Mouse (Mus musculus) ovary, adult 18-20 months (tissue): Measurements from ENCODE around the gene Snapc5.
"Not testable (repeated sequence)": the region's sequence is repeated elsewhere in the genome, so short reads cannot be mapped to it uniquely, and the experiment has no call there.

Experiments used
- DNase-seq: peaks from one replicate; pipeline ENCODE4 v3.0.0; 2022; ENCODE audit warnings: low spot score, mixed read lengths

Gene Snapc5

DNA sequence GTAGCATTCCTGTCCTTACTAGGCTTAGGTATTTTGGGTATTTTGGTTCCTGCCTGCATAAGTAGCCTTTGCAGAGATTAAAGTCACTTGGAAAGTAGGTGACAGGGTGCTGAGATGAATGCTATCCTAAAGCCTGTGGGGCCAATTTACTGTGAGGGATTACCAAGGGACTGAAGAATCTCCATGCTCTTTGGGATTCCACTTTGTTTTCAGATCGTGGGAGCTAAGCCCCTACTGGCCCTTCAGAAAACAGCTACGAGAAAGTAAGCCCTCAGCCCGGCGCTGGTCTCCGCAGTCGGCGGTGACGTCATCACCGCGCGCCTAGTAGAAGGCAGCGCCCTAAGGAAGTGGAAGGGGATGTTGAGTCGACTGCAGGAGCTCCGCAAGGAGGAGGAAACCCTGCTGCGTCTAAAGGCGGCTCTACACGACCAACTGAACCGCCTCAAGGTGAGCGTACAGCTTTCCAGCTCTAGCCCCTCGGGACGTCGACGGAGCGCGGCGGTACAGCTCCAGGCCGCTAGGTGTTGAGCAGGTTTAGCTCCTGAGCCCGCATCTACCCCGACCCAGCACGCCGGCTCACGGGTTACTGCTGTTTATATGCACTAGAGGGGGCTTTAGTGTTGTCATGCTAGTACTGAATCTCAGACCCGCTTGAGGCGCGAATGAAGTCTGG lies at the start of gene Snapc5:
Gene Snapc5 (plus strand): TSS at position 301 of the 673 bp plus-strand sequence.
- DNase-seq, result peak; percentile 82

DNA sequence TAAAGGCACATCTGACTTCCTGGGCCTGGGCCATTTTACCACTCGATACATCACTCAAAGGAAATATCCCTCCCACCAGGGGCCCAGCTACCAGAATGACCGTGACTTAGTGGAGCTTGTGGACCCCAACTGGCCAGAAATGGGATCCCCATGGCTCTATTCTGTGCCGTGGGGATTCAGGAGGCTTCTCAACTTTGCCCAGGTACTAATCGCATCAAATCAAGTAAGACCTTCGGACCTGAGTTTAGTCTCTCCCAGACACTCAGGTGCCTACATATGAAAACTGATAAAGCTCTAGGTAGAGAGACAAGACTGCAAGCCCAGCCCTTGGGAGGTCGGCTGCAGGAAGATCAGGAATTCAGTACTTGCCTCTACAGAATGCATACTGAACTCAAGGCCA lies 47.5 kb upstream of the Snapc5 start:
- no peak for DNase-seq

DNA sequence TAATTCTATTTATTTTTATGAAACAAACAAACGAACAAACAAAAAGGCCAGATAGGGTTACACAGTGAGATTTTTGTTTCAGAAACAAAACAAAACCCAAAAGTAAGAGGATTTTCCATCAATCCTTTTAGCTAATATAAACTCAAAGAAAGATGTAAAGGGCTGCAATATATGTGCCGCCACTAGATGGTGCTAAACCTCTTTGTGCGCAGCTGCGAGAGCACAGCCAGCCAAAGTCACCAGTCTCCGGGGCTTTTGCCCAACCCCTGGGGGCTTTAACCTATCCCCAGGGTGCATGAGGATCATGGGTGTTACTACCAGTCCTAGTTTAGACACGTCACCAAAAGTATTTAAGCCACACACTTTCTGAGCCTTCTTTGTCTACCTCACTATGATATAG lies 40.2 kb upstream of the Snapc5 start:
- DNase-seq, result not testable (repeated sequence)

DNA sequence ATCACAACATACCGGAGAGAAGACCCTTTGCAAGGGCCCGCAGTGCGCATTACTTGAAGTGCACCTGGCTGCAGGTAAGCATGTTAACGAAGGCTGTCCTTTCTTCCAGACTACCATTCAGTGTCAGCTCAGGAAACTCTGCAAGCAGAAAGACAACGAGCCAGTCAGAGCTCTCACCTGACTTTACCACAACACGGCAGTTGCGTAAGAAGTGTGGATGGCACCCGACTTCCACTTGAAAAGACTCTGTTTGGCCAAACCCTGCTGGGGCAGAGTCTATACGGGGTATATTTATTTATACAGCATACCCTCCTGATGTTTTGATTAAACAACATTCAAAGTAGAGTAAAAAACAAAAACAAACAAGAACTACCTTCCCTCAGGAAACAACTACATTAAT lies 39.2 kb upstream of the Snapc5 start:
- no peak for DNase-seq

DNA sequence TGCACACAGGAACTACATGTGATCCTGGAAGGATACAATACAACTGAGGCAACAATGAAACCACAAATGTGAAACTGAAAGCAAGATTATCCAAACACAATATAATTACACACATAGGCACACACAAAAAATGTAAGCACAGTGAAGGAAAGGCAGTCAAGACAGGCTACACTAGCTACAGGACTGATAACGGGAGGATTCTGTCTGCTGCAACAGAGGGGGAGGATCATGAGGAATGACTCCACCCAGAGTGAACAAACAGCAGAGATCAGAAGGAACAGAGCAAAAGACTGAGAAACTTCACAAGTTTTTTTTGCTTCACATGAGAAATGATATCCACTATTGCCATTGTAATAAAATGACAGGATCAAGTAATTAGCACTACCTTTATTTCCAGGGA lies 22.4 kb upstream of the Snapc5 start:
- DNase-seq, result no peak

DNA sequence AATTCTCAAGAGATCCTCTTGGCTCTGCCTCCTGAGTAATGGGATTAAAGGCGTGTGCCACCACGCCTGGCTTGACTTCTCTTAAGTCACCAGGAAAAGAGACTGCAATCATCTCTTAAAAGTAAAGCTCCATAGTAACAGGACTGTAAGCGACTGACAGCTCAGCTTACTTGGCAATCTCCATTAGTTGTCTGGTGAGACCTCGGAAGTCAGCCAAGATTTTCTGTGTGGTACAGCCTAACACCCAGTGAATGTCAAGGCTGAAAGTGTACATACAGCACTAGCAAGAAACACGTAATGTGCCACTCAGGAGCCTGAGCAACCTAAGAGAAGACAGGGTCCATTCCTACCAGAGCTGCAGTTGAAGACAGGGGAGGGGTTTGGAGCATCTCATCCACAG lies 18.6 kb upstream of the Snapc5 start:
- no peak for DNase-seq

DNA sequence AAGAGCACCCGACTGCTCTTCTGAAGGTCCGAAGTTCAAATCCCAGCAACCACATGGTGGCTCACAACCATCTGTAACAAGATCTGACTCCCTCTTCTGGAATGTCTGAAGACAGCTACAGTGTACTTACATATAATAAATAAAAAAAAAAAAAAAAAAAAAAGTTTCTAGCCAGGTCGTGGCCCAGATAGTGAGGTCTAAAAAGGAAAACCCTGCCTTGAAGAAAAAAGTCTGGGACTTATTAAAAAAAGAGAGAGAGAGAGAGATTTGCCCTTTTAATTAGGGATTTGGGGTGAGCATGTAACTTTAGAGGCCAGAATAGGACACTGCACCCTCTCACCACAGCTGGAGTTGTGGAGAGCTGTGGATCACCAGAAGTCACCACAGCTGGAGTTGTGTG lies 9.1 kb upstream of the Snapc5 start:
- not testable (repeated sequence) for DNase-seq

DNA sequence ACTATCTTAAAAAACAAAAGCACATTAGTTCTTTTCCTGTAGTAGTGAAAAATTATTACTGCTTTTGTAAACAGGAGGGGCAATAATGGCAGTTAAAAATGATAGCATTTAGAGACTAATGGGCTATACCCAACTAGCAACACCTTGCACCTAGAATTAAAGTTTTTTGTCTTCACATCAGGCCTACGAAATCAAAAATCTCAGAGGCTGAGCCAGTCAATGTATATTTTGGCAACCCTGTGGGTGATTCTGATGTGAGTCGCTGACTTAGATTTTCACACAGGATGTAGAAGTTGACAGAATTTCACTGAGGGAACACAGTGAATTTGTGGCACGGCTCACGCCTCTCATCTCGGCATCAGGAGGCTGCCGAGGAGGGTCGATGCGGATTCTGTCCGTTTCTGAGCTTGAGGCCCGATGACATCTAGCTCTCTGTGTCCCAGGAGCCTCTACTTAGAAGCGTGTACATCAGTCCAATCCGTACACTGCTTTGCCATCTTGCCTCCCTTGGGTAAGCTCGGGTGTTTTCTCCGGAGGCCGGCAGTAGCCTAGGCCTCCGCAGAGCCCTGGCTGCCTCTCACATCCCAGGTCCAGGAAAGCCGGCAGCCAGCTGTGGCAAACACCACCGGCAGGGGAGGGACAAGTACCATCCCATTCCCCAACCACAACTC lies 6.8 kb upstream of the Snapc5 start:
- DNase-seq, result no peak

DNA sequence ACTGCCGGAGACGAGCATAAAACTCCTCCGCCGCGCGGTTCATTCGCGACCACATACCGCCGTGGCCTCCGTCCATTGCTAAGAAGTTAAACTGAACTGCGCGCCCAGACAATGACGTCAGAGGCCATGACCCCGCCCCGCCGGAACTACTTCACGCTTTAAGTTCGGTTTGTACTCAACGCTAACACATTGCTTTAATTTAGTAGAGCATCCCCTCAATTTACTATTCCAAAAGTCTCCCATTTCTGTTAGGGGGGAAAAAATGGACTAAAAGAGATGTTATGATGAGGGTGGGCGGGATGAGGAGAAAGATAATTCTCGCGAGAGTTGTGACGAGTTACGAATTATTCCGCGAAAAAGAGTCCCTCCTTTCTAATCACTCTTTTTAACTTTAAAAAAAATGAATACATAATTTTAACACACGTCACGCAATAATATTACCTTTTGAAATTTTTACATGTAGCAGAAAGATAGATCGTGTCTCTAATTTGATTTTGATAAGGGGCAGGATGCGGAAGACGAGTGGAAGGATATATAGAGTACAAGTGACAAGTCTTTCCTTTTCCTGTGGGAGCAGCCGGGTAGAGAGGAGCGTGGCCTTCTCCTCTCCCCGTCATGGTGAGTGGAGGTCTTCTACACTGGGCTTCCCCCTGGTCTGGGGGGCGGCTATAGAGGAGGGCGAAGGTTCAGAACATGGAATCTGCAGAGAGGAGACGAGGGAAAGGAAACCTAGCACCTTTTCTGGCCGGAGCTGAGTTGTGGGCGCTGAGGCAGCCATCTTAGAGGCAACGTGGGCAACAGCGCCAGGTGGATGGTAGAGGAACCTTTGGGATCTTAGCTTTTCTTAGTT lies 6.0 kb upstream of the Snapc5 start, which contains the start of the genes Zwilch and Rpl4:
Gene Zwilch (minus strand): TSS at position 289 of the 850 bp plus-strand sequence.
Gene Rpl4 (plus strand): TSS at position 560 of the 850 bp plus-strand sequence.
- DNase-seq, result peak; percentile 52

DNA sequence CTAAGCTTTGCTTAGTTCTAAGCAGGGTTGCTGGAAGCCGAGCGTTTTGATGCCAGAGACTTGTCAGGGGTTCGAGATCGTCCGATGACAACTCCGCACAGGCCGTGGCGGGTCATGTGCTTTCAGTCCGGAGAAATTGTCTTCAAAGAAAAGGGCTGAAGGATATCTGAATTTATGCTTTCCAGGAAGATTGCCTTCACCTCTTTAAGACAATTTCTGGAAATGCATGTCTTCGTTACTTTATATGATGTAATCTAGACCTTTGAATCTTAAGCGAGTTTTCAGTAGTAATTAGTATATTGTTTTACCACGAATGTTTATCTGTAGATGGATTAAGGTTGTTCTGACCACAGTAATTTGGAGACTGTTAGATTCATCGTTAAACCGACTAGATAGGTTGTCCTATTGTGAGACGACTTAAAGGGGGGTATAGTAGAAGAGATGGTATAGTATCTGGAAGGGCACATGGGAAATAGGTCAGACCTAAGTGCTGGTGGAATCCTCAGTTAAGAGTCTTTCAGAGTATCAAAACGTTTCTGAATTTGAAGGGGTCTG lies 5.3 kb upstream of the Snapc5 start:
- DNase-seq, result no peak

DNA sequence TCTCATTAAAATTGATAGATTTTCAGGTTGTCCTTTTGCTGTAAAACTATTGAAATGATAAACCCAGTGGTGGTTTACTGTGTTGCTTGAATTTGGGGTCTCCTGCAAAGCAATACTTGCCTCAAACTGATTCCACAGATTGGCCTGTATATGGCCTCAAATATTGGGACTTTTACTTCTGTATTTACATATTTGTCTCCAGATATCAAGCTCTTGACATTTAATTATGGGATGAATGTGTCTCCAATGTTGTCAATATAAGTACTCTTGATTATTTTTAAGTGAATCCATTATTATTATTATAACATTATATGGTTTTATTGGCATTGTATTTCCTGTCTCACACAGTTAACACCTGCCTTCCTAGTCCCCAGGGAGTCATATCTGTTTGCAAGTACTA lies 4.7 kb upstream of the Snapc5 start:
- no peak for DNase-seq

DNA sequence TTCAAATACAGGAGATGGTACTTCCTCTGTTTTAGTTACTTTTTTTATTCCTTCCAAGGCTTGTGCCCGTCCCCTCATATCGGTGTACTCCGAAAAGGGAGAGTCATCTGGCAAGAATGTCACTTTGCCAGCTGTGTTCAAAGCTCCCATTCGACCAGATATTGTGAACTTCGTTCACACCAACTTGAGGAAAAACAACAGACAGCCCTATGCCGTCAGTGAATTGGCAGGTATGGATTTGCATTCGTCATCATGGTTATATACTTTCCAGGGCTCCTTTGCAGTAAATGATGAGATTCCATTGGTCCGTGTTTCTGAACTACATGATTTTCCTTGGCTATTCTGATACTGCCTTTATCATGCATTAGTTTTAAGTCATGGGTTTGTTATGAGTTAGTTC lies 4.3 kb upstream of the Snapc5 start:
- DNase-seq, result no peak

DNA sequence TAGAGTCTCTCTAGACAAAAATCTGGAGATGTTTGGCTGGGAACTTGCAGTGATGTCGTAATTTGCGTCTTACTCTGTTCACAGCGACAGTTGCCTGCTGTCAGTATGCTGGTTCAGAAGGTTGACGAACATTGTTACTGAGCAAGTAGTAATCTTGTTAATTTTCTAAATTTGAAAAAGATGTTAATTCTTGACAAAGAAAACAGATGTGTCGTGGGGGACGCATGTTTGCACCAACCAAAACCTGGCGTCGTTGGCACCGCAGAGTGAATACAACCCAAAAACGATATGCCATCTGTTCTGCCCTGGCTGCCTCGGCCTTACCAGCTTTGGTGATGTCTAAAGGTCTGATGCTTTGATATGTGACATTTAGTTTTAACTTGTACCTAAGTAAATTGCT lies 3.7 kb upstream of the Snapc5 start:
- DNase-seq, result no peak

DNA sequence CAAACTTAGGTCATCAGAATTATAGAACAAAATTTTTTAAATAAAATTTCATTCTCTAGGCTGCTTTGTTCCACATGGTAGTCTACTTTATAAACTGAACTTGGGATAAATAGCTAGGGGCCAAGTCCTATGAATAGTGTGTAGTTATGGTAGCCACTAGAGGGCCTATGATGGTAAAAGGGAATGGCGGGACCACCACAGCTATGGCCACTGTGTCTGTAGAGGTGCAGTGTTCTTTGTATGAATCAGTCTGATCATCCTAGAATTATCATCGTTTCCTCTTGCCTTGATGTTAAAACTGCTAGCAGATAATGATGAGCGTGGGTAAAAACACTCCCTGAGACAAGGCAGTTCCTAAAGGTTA lies 482 bp upstream of the Snapc5 start:
- no peak for DNase-seq

DNA sequence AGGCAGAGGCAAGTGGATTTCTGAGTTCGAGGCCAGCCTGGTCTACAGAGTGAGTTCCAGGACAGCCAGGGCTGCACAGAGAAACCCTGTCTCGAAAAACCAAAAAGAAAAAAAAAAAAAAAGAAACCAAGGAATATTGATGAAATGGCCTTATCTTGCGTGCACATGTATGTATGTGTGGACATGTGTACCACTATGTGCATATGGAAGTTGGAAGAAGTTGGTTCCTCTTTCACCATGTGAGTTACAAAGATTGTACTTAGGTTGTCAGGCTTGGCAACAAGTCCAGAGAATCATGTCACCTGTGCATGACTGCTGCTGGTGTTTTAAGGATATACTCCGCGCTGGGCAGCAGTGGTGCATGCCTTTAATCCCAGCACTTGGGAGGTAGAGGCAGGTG lies 4.2 kb downstream of the Snapc5 start:
- DNase-seq, result not testable (repeated sequence)

DNA sequence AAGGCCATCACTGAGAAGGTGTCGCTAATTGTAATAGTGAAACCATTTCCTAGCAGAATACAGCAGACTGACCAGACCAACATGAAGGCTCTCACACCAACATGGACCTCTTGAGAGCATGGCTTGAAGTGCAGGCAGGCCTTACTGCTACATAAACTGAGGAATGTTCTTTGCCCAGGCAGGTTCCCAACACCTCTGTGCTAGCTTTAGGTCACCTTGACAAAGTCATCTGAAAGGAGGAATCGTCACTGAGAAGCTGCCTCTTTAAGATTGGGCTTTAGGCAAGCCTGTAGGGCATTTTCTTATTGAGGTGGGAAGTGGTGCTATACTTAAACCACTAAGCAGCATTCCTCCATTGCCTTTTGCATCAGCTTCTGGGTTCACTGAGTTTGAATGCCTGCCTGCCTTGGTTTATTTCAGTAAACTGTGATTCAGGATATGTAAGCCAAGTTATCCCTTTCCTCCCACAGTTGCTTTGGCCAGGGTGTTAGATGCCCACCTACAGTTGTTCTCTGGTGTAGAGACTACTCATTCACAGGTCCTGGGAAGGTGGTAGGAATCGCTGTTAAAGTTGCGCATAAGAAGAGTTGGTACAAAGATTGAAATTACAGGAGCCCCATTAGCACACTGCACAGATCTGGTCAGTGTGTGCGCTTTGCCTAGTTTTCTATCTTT lies 5.2 kb downstream of the Snapc5 start:
- DNase-seq, result no peak

DNA sequence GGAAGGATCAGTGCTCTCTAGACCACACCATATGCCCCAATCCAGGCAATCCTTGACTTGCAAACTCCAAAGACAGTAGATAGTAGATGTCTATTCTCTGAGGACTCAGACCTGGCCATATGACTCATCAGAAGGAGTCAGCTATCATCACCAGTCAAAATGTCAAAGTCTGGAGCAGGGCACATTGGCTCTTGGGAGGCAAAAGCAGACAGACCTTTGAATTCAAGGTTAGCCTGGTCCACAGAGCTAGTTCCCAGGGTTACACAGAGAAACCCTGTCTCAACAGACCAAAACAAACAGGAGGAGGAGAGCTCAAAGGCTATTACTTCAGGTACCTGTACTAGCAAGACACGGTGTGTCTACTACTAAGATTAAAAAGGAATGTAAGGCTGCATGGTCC lies 14.8 kb downstream of the Snapc5 start:
- DNase-seq, result no peak

DNA sequence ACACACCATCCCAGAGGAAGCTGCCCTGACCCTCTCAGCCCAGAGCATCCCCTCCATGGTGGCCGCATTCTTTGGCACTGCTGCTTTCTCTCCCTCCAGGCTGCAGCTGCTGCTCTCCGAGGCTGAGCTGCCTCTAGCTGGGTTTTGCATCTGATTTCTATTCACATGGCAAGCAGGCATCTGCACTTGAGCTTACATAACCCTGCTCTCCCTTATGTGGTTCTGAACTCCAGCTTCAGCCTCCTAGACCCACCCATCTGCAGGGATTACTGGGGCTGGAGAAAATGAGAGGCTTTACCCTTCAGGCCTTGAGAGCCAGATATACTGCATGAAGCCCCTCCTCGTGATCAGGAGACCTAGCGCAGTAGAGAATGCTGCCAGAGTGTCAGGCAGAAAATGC lies 16.5 kb downstream of the Snapc5 start:
- DNase-seq, result no peak

DNA sequence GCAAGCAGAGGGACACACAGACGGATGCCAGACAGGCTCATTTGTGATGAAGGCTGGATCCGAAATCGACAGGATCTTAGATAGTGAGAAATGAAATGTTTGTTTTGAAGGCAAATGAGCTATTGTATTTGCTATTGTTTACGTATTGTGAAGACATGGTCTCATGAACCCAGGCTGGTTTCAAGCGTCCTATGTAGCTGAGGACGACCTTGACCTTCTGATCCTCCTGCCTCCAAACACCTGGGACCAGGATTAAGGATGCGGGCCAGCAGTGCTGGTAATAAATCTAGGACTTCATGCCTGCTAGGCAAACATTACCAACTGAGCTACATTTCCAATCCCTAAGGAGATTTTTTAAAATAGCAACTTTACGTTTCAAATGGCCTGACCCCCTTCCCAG lies 18.4 kb downstream of the Snapc5 start:
- DNase-seq, result no peak

DNA sequence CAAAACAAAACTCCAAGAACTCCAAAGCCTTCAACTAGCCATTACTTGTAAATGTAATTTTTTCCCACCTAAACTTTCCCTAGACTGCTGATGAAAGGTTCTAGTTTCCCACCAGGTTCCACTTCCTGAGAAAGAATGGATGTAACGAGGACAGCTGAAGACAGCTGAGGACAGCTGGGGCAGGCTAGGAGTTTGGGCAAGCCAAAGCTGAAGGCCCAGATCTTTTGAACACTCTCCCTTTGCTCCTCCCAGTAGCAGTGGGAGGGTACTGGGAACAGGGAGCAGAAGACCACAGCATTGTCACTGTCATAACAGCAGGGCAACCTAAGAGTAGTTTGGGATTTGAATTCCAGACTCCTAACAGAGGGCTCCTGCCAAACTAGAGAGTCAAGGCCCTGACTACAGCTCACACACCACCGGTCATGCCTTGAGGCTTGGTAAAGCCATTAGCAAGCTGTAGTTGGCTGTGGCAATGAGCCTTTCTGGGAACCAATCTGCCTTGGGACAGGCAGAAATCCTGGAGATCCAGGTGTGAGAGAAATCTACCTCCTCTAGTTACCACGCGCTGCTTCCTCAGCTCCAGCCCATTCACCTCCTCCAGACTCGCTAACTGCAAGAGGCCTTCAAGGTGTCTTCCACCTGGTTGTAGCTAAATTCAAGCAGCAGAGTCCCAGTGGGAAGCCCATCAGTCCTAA lies 19.1 kb downstream of the Snapc5 start:
- DNase-seq, result no peak

DNA sequence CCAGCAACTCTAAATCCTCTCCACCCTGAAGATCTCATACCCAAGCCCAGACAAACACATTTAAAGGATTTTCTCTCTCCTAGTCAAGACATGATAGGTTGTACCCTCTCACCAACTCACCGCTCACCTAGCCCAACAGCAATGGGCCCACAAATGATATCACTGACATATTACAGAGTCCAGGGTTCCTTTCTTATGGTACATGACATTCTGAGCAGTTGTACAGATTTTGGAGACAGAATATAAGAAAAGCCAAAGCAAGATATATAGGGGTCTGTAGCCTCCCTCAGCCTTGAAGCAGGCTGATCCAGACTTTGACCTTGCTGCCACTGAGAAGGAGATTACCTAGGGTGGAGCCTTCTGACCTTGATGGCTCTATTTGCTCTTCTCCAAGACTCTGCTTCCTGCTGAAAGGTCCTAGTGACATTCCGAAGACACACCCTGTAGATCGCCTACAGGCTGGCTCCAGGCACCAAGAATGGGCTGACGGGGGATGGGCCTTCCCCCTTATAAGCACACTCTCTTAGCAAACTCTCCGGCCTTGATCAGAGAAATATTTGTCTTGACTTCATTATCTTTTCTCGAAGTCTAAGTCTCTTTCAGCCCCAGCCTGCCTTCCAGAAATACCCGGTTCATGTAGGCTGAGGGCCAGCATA lies 19.8 kb downstream of the Snapc5 start:
- DNase-seq, result peak; percentile 26
